Mouse (Mus musculus): Measurements from ENCODE around the gene Wnt10b.

The Wnt10b gene

GRCm38 (mm10) chr15:98729791-98730545 is 48.0 kb downstream of the Wnt10b start:
- DNase-seq (ENCODE audit: low read depth, low spot score), result no peak

- no peak for DNase-seq (ENCODE audit: low read depth, low spot score)
These were observed 49.6 kb downstream of the Wnt10b start for GRCm38 (mm10) chr15:98728366-98728765.

GRCm38 (mm10) chr15:98727443-98728321 is 50.3 kb downstream of the Wnt10b start, which contains the start of gene Fkbp11:
Gene Fkbp11 (minus strand): TSS chr15:98728198.
- no peak for DNase-seq (ENCODE audit: low read depth, low spot score)

GRCm38 (mm10) chr15:98726746-98727145 is 51.2 kb downstream of the Wnt10b start:
- DNase-seq (ENCODE audit: low read depth, low spot score), result no peak

GRCm38 (mm10) chr15:98726079-98726478 is 51.9 kb downstream of the Wnt10b start:
- DNase-seq (ENCODE audit: low read depth, low spot score), result no peak

GRCm38 (mm10) chr15:98724441-98724840 is 53.5 kb downstream of the Wnt10b start:
- DNase-seq (ENCODE audit: low read depth, low spot score), result no peak

- DNase-seq (ENCODE audit: low read depth, low spot score), result no peak
These were observed 55.1 kb downstream of the Wnt10b start for GRCm38 (mm10) chr15:98722854-98723253.

- DNase-seq (ENCODE audit: low read depth, low spot score), result no peak
These were observed 55.8 kb downstream of the Wnt10b start for GRCm38 (mm10) chr15:98722191-98722590.

Data from brain, embryonic 18.5 days (tissue).